Mouse (Mus musculus) C2C12 (cell line): ENCODE data around the gene Ipo13.

Experiments
- CEBPB ChIP-seq: IDR thresholded peaks from one replicate; pipeline ENCODE4 v1.6.1; 2011; ENCODE audit warnings: low read depth, mild to moderate bottlenecking, control low read depth, moderate library complexity
- CTCF ChIP-seq: IDR thresholded peaks from one replicate; pipeline ENCODE4 v1.5.1; 2011; ENCODE audit not compliant: control insufficient read depth, insufficient read depth, insufficient read length
- MAX ChIP-seq: IDR thresholded peaks from one replicate; pipeline ENCODE4 v1.6.1; 2011; ENCODE audit warnings: mild to moderate bottlenecking, control low read depth
- MYOD1 ChIP-seq: IDR thresholded peaks from one replicate; pipeline ENCODE4 v1.6.1; 2011; ENCODE audit warnings: low read depth; ENCODE audit not compliant: control insufficient read depth, insufficient read length
- MYOG ChIP-seq: IDR thresholded peaks from one replicate; pipeline ENCODE4 v1.6.1; 2011; ENCODE audit not compliant: control insufficient read depth, insufficient read length; ENCODE audit errors: extremely low read depth
- USF1 ChIP-seq: IDR thresholded peaks from one replicate; pipeline ENCODE4 v1.6.1; 2011; ENCODE audit warnings: low read depth, mild to moderate bottlenecking, control low read depth, moderate library complexity

DNA sequence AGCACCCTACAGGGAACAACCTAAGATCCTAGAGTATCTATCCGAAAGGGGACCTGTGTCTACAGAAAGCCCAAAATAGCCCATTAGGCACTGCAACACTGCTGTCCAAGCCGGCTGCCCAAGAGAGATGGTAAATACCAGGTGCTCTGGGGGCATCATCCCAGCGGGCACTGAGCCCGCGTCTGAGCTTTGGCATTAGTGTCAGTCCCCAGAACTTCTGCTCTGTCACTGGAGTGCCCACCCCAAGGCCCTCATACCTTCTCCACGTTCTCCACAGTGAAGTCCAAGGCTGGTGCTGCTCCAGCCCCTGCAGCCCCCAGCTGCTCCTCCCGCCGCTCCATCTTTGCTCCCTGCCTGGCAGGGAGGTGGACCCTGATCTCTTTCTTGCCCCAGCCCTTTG lies 768 bp downstream of the Ipo13 start:
- TF ChIP-seq CTCF (no peak), MYOD1 (no peak), CEBPB (no peak), MAX (no peak), USF1 (no peak), MYOG (no peak)
